Mouse (Mus musculus) bone marrow macrophage, adult 2 months (primary cell): ENCODE measurements around the gene Cym.

Experiments used
- CTCF ChIP-seq: IDR thresholded peaks from 2 replicates; pipeline ENCODE4 v1.5.1; 2012; ENCODE audit warnings: low read depth, mild to moderate bottlenecking, low read length, moderate library complexity
- POLR2A ChIP-seq: IDR thresholded peaks from 2 replicates; pipeline ENCODE4 v1.6.1; 2012; ENCODE audit warnings: mild to moderate bottlenecking, low read depth, low read length, borderline replicate concordance

- TF ChIP-seq POLR2A, result no peak
- TF ChIP-seq CTCF, result no peak
These were observed 49.0 kb downstream of the Cym start for GRCm38 (mm10) chr3:107172556-107172955.
